Mouse (Mus musculus) lung, postnatal 0 days (tissue): Measurements from ENCODE around the gene Zdhhc6.

Source experiments
- CTCF ChIP-seq: IDR thresholded peaks from 2 replicates; pipeline ENCODE4 v1.5.1; 2016; ENCODE audit warnings: antibody characterized with exemption, mild to moderate bottlenecking
- EP300 ChIP-seq: IDR thresholded peaks from 2 replicates; pipeline ENCODE4 v1.6.1; 2016; ENCODE audit warnings: antibody characterized with exemption, mild to moderate bottlenecking, control low read depth

DNA sequence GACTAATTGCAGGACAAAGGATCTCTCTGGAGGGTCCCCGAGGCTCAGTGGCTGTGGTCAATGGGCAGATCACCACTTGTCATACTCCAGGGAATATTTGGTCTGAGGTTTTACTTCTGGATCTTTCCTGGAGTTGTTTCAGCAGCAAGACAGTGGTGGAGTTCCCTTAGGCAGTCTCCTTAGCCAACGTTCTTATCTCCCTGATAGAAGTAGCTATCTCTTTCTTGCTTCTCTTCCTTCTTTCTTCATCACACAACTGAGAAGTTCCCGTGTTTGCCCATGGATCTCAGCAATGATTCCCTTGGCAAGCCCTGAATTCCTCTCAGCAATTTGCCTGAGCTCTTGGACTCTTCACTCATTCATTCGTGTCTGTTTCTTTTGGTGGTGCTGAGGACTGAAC lies 39.7 kb downstream of the Zdhhc6 start:
- no peak for TF ChIP-seq EP300
- no peak for TF ChIP-seq CTCF
